Mouse (Mus musculus): ENCODE measurements around the gene Chst5. TPM values are rescaled to one million over a fixed set of nuclear protein-coding genes. Genes with fewer than 3 reads are reported as not detected.

Chst5 gene
- polyA plus RNA-seq, 1 experiment, result 0.06 TPM

- 78% methylated on average over 3 of the region's 3 CpGs for WGBS
- TF ChIP-seq CTCF (conservative IDR thresholded peaks at IDR 0.05; ENCODE audit: insufficient read depth, insufficient read length, low read depth, low read length) (no peak), POLR2A (IDR thresholded peaks at IDR 0.05; ENCODE audit: low read depth, low read length) (no peak)
Measured at GRCm38 (mm10) chr8:111950846-111951245, 40.6 kb upstream of the Chst5 start.

GRCm38 (mm10) chr8:111947954-111948353 lies 37.7 kb upstream of the Chst5 start:
- no peak for DNase-seq
- Histone ChIP-seq H3K27ac (ENCODE audit: insufficient read depth, low read depth, low read length) (no peak overlapping the region), H3K36me3 (ENCODE audit: control insufficient read depth, insufficient read depth, low read length) (peaks cover 5% of the 10 kb centered on the region; the same call in 1 of the 2 replicates), H3K4me1 (ENCODE audit: control insufficient read depth, insufficient read depth, low read length) (no peaks in the 10 kb centered on the region), H3K27me3 (replicated peaks; ENCODE audit: control insufficient read depth, insufficient read depth, low read length) (no peaks in the 10 kb centered on the region), H3K4me3 (ENCODE audit: insufficient read depth, low read depth, low read length) (no peak overlapping the region)
- WGBS, result 86% methylated on average over 8 of the region's 8 CpGs
- no peak for TF ChIP-seq CTCF (conservative IDR thresholded peaks at IDR 0.05; ENCODE audit: insufficient read depth, insufficient read length, low read depth, low read length)
- no peak for TF ChIP-seq POLR2A (IDR thresholded peaks at IDR 0.05; ENCODE audit: low read depth, low read length)

More at GRCm38 (mm10) chr8:111950846-111951245, 40.6 kb upstream of the Chst5 start:
- DNase-seq, result no peak
- H3K36me3 ChIP-seq (ENCODE audit: control insufficient read depth, insufficient read depth, low read length), result peaks cover 2% of the 10 kb centered on the region; the same call in 1 of the 2 replicates
- H3K4me3 ChIP-seq (ENCODE audit: insufficient read depth, low read depth, low read length), result no peak overlapping the region
- H3K27ac ChIP-seq (ENCODE audit: insufficient read depth, low read depth, low read length), result no peak overlapping the region
- no peaks in the 10 kb centered on the region for H3K27me3 ChIP-seq (replicated peaks; ENCODE audit: control insufficient read depth, insufficient read depth, low read length)
- H3K4me1 ChIP-seq (ENCODE audit: control insufficient read depth, insufficient read depth, low read length), result no peaks in the 10 kb centered on the region

GRCm38 (mm10) chr8:111947144-111947543 lies 36.9 kb upstream of the Chst5 start:
- TF ChIP-seq POLR2A (IDR thresholded peaks at IDR 0.05; ENCODE audit: low read depth, low read length) (no peak), CTCF (conservative IDR thresholded peaks at IDR 0.05; ENCODE audit: insufficient read depth, insufficient read length, low read depth, low read length) (no peak)
- H3K4me1 ChIP-seq (ENCODE audit: control insufficient read depth, insufficient read depth, low read length), result no peaks in the 10 kb centered on the region
- no peak for DNase-seq
- H3K27ac ChIP-seq (ENCODE audit: insufficient read depth, low read depth, low read length), result no peak overlapping the region
- 83% methylated on average over 2 of the region's 2 CpGs for WGBS
- no peaks in the 10 kb centered on the region for H3K27me3 ChIP-seq (replicated peaks; ENCODE audit: control insufficient read depth, insufficient read depth, low read length)
- H3K36me3 ChIP-seq (ENCODE audit: control insufficient read depth, insufficient read depth, low read length), result peaks cover 5% of the 10 kb centered on the region; the same call in 1 of the 2 replicates
- H3K4me3 ChIP-seq (ENCODE audit: insufficient read depth, low read depth, low read length), result no peak overlapping the region

DNA sequence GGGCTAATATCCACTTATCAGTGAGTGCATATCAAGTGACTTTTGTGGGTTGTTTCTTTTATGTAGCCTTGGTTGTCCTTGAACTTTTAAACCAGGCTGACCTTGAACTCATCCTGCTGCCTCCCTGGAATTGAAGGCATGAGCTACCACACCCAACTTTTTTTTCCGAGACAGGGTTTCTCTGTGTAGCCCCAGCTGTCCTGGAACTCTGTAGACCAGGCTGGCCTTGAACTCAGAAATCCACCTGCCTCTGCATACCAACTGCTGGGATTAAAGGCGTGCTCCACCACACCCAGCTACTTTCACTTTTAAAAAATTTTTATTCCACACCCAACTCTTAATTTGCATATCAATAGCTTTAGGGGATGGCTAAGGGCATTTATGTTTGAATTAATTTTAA lies 33.3 kb upstream of the Chst5 start:
- Histone ChIP-seq H3K4me3 (ENCODE audit: insufficient read depth, low read depth, low read length) (no peak overlapping the region), H3K27ac (ENCODE audit: insufficient read depth, low read depth, low read length) (no peak overlapping the region), H3K36me3 (ENCODE audit: control insufficient read depth, insufficient read depth, low read length) (peaks cover 5% of the 10 kb centered on the region; the same call in 1 of the 2 replicates), H3K4me1 (ENCODE audit: control insufficient read depth, insufficient read depth, low read length) (peaks cover 3% of the 10 kb centered on the region; the same call in 1 of the 2 replicates), H3K27me3 (replicated peaks; ENCODE audit: control insufficient read depth, insufficient read depth, low read length) (no peaks in the 10 kb centered on the region)
- 92% methylated on average over 2 of the region's 2 CpGs for WGBS
- no peak for DNase-seq
- TF ChIP-seq CTCF (conservative IDR thresholded peaks at IDR 0.05; ENCODE audit: insufficient read depth, insufficient read length, low read depth, low read length) (no peak), POLR2A (IDR thresholded peaks at IDR 0.05; ENCODE audit: low read depth, low read length) (no peak)

DNA sequence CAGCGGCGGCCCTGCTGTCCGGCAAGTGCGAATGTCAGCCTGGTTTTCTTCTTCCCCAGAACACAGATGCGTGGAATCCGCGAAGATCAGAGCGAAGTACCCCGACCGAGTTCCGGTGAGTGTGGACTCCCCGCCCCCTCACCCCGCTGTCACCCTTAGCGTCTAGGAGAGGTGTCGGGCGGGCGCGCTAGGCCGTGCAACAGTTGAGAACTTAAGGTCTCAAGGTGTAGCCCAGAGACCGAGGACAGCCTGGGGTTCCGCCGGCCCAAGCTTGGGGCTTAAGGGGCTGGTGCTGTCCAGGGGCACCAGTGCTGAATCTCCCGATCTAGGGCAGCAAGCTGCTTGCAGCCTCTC lies 30.8 kb upstream of the Chst5 start:
- under 1% methylated on average over 23 of the region's 23 CpGs for WGBS

DNA sequence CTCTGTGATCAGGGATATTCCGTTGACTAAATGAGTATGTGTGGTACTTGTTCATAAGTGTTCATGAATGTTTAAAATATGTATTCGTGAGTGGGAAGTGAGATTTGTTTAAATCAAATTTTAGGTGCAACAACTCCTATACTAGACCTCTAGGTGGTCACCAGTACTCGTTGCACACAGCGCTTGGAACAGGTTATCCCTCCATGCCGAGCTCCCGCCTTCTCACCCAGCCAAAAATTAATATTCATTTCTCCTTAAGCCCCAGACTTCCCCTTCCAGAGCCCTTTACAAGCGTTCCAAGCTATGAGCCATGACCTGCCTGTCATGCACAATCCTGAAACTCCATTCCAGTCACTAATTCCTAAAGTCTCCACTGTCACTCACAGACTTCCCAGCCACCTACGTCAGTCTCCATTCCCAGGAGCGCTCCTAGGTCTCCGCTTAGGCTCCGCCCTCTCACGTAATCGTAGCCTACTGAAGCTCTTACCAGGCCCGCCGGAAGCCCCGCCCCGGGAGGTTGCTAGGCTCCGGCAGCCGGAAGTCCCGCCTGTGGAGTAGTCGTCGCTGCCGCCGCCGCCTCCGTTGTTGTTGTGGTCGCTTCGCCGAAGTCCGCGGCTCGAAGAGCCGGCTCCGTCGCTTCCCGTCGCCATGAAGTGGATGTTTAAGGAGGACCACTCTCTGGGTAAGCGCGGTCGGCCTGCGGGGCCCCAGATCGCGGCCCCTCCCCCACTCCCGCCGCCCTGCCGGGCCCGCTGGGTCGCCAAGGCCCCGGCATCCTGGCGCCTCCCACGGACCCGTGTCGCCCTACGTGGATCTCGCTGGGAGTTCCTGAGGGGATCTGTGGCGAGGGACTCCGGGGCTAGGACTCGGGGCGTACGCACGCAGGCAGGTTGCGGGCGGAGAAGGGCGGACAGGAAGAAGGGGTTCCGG lies 30.2 kb upstream of the Chst5 start, which contains the start of gene Gabarapl2:
Gabarapl2 (plus strand) TSS at position 533 of the 930 bp plus-strand sequence.
- H3K4me1 ChIP-seq (ENCODE audit: control insufficient read depth, insufficient read depth, low read length), result peaks cover 3% of the 10 kb centered on the region; the same call in 1 of the 2 replicates
- H3K27ac ChIP-seq (ENCODE audit: insufficient read depth, low read depth, low read length), result peak within 1 kb of the TSS; percentile 93
- peak within 1 kb of the TSS; percentile 92 for H3K4me3 ChIP-seq (ENCODE audit: insufficient read depth, low read depth, low read length)
- H3K36me3 ChIP-seq (ENCODE audit: control insufficient read depth, insufficient read depth, low read length), result peaks cover 3% of the 10 kb centered on the region; the same call in 1 of the 2 replicates
- H3K27me3 ChIP-seq (replicated peaks; ENCODE audit: control insufficient read depth, insufficient read depth, low read length), result no peaks in the 10 kb centered on the region
- TF ChIP-seq POLR2A (IDR thresholded peaks at IDR 0.05; ENCODE audit: low read depth, low read length), result no peak
- TF ChIP-seq CTCF (conservative IDR thresholded peaks at IDR 0.05; ENCODE audit: insufficient read depth, insufficient read length, low read depth, low read length), result no peak
- DNase-seq, result peak; percentile 99
- WGBS, result under 1% methylated on average over 65 of the region's 65 CpGs

More for the DNA sequence above, 30.8 kb upstream of the Chst5 start:
- no peak for TF ChIP-seq POLR2A (IDR thresholded peaks at IDR 0.05; ENCODE audit: low read depth, low read length)
- no peak for TF ChIP-seq CTCF (conservative IDR thresholded peaks at IDR 0.05; ENCODE audit: insufficient read depth, insufficient read length, low read depth, low read length)
- peak; percentile 40 for DNase-seq
- peak overlapping the region; percentile 92 for H3K4me3 ChIP-seq (ENCODE audit: insufficient read depth, low read depth, low read length)
- peak overlapping the region; percentile 37; the same call in 1 of the 2 replicates for H3K27ac ChIP-seq (ENCODE audit: insufficient read depth, low read depth, low read length)
- H3K4me1 ChIP-seq (ENCODE audit: control insufficient read depth, insufficient read depth, low read length), result peaks cover 3% of the 10 kb centered on the region; the same call in 1 of the 2 replicates
- H3K36me3 ChIP-seq (ENCODE audit: control insufficient read depth, insufficient read depth, low read length), result peaks cover 3% of the 10 kb centered on the region; the same call in 1 of the 2 replicates
- H3K27me3 ChIP-seq (replicated peaks; ENCODE audit: control insufficient read depth, insufficient read depth, low read length), result no peaks in the 10 kb centered on the region

All from kidney, adult 2 months (tissue).